Mouse (Mus musculus) right cerebral cortex, postnatal 4 days (tissue): Measurements from ENCODE around the gene Ntsr1.

Source experiments
- DNase-seq: peaks from one replicate; pipeline ENCODE4 v3.0.0-alpha.2; 2022

Ntsr1 gene

GRCm38 (mm10) chr2:180508455-180509115, 8.8 kb downstream of the Ntsr1 start:
- DNase-seq, result no peak

GRCm38 (mm10) chr2:180510867-180511266, 11.1 kb downstream of the Ntsr1 start:
- no peak for DNase-seq

GRCm38 (mm10) chr2:180511875-180512661, 12.3 kb downstream of the Ntsr1 start:
- DNase-seq, result no peak

GRCm38 (mm10) chr2:180513019-180513418, 13.2 kb downstream of the Ntsr1 start:
- no peak for DNase-seq

DNA sequence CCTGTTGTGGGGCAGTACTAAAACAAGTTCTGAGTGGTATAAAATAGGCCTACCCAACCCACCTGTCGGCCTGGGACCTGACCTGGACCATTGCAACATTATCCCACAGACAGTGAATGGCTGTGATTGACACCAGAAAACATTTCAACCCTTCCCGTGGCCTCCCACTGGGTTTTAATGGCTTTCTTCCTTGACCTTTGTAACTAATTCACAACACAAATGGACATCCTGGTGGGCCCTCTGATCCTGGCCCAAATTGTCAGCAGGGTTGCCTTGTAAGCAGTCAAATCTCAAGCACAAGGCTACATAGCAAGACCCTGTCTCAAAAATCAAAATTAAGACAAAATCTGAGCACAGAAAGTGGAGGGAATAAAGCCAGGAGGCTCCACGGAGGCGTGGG, 14.1 kb downstream of the Ntsr1 start:
- no peak for DNase-seq

DNA sequence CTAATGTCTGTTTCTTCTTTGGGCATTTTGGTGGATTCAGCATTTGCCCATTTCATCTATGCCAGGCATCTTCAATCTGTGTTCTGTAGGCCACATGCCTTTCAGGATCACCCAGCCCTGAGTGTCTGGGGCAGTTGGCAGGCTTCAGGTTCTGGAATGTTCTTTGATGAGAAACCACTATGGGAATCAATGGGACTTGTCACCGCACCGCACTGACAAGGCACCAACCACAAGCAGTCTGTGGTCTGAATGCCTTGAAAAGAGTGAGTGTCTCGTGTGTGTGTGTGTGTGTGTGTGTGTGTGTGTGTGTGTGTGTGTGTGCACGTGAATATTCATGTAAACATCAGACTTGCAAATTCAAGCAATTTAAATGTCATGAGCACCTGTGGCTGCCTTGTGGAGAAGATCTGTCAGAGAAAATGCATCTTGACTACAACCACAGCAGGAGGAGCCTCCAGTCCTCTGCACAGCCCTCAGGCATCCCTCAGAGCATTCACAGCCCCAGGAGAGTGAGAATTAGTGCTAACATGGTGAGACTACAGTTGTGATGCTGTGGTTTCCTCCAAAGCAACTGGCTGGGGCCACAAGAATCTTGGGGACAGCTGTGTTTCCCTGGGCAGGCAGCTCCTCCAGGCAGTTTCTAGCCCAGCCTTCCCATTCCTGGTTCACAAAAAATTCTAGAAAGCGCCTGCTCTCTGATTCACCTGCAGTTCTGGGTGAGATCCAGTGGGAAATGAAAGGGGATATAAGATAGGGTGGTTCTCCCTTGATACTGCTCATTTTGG, 21.9 kb downstream of the Ntsr1 start:
- DNase-seq, result no peak

DNA sequence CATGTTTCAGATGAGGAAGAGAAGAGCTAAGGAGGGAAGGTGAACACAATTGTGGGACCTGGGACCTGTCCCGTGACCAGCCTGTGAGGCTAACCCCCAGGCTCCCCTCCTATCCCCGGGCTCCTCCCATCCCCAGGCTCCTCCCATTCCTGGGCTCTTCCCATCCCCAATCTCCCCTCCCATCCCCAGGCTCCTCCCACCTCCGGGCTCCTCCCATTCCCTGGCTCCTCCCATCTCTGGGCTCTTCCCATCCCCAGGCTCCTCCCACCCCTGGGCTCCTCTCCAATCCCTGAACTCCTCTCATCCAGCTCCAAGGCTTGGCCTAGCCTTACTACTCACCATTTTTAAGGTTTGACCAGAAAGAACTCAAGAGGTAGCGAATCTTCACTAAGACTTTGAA, 23.0 kb downstream of the Ntsr1 start:
- DNase-seq, result no peak

DNA sequence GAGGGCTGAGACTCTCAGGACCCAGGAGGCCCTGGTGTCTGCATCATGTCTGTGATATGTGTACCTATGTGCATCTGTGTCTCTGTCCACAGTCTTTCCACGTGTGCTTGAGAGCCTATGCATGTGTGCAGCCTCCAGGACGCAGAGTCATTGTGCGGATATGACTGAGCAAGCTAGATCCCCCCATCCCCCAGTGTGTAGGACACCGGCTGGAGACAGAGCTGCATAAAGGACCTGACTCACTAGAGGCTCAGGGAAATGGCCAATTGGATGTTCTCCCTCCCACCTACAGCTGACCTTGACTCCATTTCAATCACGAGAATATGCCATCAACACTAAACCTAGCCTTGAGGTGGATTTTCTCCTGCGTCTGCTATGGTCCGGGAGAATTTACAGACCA, 27.7 kb downstream of the Ntsr1 start:
- DNase-seq, result no peak

DNA sequence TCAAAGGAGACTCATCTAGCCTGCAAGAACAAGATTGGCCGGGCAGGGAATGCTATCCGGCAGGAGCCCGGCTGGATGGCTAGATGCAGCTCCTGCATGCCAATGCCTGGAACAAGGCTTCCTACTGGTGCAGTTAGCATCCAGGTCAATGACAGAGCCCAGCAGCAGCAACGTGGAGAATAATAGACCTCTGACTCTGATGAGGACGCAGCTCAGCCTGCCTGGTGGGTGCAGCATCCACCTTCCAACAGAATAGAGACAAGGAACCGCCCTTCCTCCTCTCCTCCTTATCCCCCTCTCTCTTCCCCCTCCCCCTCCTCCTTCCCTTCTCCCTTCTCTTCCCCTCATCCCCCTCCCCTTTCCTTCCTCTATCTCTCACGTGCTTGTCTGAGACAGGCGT, 28.1 kb downstream of the Ntsr1 start:
- no peak for DNase-seq

DNA sequence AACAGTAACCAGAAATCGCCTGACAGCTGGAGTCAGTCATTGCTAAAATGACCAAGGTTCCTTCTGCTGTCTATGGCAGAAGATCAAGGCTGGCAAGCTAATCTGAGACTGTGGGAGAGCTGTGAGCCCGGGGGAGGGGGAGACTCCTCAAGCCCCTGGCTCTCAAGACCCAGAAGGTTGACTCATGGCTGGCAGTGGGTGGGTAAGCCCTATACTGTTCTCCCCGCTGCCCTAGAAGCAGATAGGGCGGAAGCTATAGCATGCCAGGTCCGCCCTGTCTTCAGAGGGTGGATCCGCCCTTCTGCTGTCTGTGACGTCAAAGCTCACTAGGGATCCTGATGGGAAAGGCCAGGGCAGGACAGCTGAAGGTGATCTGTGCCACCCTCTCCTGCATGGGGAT, 30.4 kb downstream of the Ntsr1 start:
- no peak for DNase-seq

DNA sequence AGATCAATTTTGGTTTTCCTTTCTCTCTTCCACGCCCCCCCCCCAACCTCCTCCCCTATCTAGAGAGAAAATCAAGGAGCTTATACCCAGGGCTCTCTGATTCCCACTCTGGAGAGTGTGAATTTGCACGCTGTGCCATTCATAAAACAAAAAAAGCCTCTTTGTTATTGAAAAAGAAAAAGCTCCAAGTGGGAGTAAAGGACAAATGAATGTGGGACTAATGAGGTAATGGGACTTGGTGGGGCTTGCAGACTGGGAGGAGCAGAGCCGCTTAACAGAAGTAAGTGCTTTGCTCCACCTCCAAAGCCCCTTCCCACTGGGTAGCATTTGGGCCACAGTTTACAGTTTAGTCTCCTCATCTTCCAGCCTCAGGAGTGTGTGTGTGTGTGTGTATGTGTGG, 30.8 kb downstream of the Ntsr1 start:
- no peak for DNase-seq

GRCm38 (mm10) chr2:180531671-180532385, 32.1 kb downstream of the Ntsr1 start:
- DNase-seq, result no peak

GRCm38 (mm10) chr2:180532386-180532995, 32.7 kb downstream of the Ntsr1 start:
- DNase-seq, result no peak

DNA sequence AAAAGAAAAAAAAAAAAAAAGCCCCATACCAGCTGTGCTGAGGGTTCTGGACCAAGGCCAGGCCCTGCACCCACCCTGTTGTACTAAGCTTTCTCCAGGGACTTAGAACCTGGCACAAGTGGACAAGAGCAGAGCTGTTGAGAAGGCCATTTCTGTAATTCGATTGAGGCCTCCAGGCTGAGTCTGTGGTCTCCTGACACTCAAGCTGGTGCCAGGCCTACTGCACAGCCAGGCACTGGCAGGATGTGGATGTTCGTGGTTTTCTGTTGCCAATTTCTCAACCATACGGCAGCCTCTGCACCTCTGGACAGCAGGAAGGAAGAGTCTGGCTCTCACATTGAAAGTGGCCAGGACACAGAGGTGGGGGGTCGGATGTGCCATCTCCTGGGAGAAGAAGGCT, 33.5 kb downstream of the Ntsr1 start:
- DNase-seq, result no peak

DNA sequence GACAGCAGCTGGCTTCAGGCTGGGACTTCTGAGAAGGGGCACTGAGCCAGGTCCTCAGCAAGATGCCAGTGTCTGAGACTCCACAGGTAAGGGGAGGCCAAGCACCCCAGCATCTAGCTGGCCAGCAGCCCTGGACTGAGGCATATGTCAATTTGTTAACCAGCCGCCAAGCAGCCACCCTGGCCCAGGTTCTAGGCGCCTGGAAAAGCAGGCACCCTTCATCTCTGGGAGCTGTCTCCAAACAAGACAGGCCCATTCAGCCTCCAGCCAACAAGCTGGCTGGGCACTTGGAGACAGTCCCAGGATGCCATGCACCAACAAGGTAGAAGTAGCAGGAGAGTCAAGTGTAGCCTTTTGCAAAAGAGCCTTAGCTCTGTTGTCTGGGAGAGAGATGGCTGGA, 43.9 kb downstream of the Ntsr1 start:
- no peak for DNase-seq

DNA sequence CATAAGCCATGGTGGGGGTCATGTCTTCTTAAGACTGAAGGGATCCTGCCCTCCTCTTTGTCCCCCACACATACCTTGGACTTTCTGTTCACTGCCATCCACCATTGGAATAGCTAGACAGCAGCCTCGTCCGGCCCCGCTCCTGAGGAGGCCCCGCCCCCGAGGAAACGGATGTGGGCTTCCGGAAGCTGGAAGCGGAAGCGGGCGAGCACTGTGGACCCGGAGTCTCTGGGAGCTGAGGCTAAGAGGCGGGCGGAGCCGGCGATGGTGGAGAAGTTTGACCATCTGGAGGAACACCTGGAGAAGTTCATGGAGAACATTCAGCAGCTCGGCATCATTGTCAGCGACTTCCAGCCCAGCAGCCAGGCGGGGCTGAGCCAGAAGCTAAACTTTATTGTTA, 45.3 kb downstream of the Ntsr1 start:
- DNase-seq, result no peak

- peak; percentile 65 for DNase-seq
Measured at GRCm38 (mm10) chr2:180547384-180548106, 47.8 kb downstream of the Ntsr1 start.

DNA sequence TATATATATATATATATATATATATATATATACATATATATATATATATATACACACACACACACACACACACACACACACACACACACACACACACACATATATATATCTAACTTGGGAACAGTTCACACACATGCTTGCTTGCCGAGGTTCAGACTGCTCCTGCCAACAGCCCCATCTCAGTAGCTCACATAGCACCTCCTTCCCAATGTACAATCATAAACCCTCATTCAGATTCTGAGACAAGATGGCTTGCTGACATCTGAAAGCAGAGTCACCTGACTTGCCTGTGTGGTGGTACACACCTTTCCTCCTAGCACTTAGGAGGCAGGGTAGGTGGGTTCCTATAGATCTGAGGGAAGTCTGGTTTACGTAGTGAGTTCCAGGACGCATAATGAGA, 52.6 kb downstream of the Ntsr1 start:
- no peak for DNase-seq

- no peak for DNase-seq
Measured at GRCm38 (mm10) chr2:180555219-180555618, 55.4 kb downstream of the Ntsr1 start.

GRCm38 (mm10) chr2:180556470-180556869, 56.7 kb downstream of the Ntsr1 start:
- no peak for DNase-seq

DNA sequence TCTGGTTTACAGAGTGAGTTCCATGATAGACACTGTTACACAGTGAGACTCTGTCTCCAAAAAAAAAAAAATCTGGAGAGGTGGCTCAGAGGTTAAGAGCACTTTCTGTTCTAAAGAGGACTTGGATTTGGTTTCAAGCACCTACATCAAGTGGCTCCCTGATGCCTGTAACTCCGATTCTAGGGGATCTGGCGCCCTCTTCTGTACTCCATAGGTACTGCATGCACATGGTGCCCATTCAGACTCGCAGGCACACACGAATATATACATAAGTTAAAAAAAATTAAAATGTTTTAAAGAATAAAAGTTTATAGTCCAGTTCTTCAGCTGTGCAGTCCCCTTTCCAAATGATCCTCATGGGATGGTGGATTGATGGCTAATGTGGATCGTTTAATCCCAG, 60.5 kb downstream of the Ntsr1 start:
- no peak for DNase-seq

- DNase-seq, result no peak
Measured at GRCm38 (mm10) chr2:180562146-180562545, 62.4 kb downstream of the Ntsr1 start.
